Mouse (Mus musculus): ENCODE data around the gene Nploc4. TPM values are rescaled to one million over a fixed set of nuclear protein-coding genes. Genes with fewer than 3 reads are reported as not detected.

The Nploc4 gene
- polyA plus RNA-seq, 1 experiment: 66.9 TPM

DNA sequence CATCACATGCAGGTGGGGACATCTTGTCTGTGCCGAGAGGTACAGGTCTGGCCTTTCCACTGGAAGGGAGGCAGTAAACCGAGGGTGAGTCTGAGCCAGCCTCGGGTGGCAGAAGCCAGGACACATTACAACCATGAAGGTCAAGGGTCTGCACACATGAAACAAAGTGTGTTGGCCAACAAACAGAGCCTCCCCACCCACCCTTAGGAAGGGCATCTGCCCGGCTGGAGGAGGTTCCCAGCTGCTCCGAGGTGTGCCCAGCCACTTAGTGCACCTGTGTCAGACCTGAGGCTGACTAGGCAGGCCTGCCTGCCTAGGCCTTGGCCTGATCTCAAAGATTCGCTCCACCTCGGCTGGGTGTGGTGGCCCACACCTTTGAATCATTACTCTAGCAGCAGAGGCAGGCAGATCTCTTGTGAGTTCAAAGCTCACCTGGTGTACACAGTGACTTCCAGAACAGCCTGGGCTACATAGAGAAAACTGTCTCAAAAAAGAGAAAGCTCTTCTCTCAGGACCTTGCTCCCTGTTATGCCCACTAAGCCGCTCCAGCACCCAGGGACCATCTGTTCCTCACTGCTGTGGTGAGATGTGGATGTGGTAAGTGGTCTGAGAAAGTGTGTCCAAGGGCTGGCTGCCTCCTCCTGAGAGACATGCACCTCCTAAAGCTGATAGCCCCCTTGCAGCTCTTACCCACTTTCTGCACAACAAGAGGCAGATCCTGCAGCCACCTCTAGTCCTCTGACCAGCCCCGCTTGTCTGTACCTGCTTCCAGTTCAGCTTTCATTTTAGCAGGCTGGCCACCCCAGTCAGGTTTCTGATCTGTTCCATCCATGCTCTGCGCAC is 86.0 kb downstream of the Nploc4 start:
- Histone ChIP-seq H3K9ac (ENCODE audit: low read depth, poor library complexity, severe bottlenecking) (peak overlapping the region; percentile 99; the same call in 1 of the 2 replicates), H3K4me1 (ENCODE audit: control insufficient read depth, insufficient read depth, low read length) (peaks cover 2% of the 10 kb centered on the region), H3K36me3 (ENCODE audit: control insufficient read depth, insufficient read depth, low read length, poor library complexity, severe bottlenecking) (peaks cover 8% of the 10 kb centered on the region), H3K27me3 (ENCODE audit: control insufficient read depth, insufficient read depth, low read length, poor library complexity, severe bottlenecking) (no peaks in the 10 kb centered on the region), H3K9me3 (replicated peaks; ENCODE audit: control insufficient read depth, insufficient read depth, low read length, poor library complexity, severe bottlenecking) (no peaks in the 10 kb centered on the region), H3K27ac (ENCODE audit: insufficient read depth, low read length) (peak overlapping the region; percentile 68), H3K4me3 (ENCODE audit: low read depth, low read length) (no peak overlapping the region)
- TF ChIP-seq CTCF (IDR thresholded peaks at IDR 0.05; ENCODE audit: low read depth, low read length) (no peak), POLR2A (IDR thresholded peaks at IDR 0.05; ENCODE audit: insufficient read depth, low read length) (no peak)

DNA sequence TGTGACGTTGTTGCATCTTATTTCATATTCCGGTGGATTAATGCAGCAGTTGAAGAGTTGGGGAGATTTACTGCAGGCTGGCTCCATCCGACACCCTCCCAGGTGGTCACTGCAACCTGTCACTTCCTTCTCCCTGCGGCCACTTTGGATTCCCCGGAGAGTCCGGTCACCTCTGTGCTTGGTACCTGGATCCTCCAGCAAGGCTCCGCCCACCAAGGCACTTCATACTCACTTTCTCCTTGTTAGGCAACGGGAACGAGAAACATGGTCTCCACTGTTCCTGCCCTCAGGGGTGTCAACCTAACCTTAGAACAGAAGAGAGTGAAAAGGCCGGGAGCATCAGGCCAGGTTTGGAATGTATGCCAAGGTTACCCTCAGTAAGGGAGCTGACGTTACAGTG is 86.8 kb downstream of the Nploc4 start:
- Histone ChIP-seq H3K27me3 (ENCODE audit: control insufficient read depth, insufficient read depth, low read length, poor library complexity, severe bottlenecking) (no peaks in the 10 kb centered on the region), H3K9ac (ENCODE audit: low read depth, poor library complexity, severe bottlenecking) (peak overlapping the region; percentile 99), H3K27ac (ENCODE audit: insufficient read depth, low read length) (peak overlapping the region; percentile 68), H3K4me1 (ENCODE audit: control insufficient read depth, insufficient read depth, low read length) (peaks cover 2% of the 10 kb centered on the region), H3K9me3 (replicated peaks; ENCODE audit: control insufficient read depth, insufficient read depth, low read length, poor library complexity, severe bottlenecking) (no peaks in the 10 kb centered on the region), H3K36me3 (ENCODE audit: control insufficient read depth, insufficient read depth, low read length, poor library complexity, severe bottlenecking) (peaks cover 11% of the 10 kb centered on the region), H3K4me3 (ENCODE audit: low read depth, low read length) (peak overlapping the region; percentile 52)
- TF ChIP-seq CTCF (IDR thresholded peaks at IDR 0.05; ENCODE audit: low read depth, low read length): no peak
- TF ChIP-seq POLR2A (IDR thresholded peaks at IDR 0.05; ENCODE audit: insufficient read depth, low read length): no peak
- TF ChIP-seq EP300 (IDR thresholded peaks at IDR 0.05; ENCODE audit: insufficient read depth, low read depth, low read length): no peak

DNA sequence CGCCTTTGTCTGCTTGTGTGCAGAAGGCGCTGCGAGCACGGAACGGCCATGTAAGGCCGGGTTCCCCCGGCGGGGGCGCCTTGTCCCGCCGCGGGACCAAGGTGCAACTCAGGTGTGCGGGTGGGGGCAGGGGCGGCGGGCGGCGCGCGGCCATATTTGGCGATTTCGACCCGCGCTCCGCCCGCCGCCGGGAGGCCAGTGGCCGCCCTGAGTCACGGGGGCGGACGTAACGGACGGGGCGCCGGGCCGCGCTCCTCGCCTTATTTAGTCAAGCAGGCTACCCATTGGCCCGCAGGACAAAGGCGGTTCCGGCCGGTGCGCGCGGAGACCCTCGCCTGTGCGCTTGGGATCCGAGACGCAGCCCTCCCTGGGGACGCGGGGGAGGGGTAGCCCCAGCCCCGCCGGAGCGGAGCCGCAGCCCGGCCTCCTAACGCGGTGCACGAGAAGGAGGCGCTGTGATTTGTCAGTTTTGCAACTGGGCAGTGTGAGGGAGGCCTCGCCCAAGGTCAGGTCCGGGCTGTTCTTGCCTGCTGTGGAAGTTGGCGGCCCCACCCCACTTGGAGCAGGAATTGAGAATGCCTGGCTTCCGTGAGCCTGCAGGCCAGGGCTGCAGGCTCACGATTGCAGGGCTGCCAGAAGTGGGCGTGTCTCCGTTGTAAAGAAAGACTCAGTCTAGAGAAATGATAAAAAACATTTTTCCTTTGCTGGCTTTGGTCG is 87.4 kb downstream of the Nploc4 start:
- Histone ChIP-seq H3K27ac (ENCODE audit: insufficient read depth, low read length) (peak overlapping the region; percentile 85), H3K27me3 (ENCODE audit: control insufficient read depth, insufficient read depth, low read length, poor library complexity, severe bottlenecking) (no peaks in the 10 kb centered on the region), H3K9me3 (replicated peaks; ENCODE audit: control insufficient read depth, insufficient read depth, low read length, poor library complexity, severe bottlenecking) (no peaks in the 10 kb centered on the region), H3K4me3 (ENCODE audit: low read depth, low read length) (peak overlapping the region; percentile 74), H3K9ac (ENCODE audit: low read depth, poor library complexity, severe bottlenecking) (peak overlapping the region; percentile 99), H3K4me1 (ENCODE audit: control insufficient read depth, insufficient read depth, low read length) (peaks cover 2% of the 10 kb centered on the region), H3K36me3 (ENCODE audit: control insufficient read depth, insufficient read depth, low read length, poor library complexity, severe bottlenecking) (peaks cover 14% of the 10 kb centered on the region)
- TF ChIP-seq EP300 (IDR thresholded peaks at IDR 0.05; ENCODE audit: insufficient read depth, low read depth, low read length) (0 out of 2 replicates have a peak, but pooled peaks have one; percentile 20), POLR2A (IDR thresholded peaks at IDR 0.05; ENCODE audit: insufficient read depth, low read length) (no peak)

DNA sequence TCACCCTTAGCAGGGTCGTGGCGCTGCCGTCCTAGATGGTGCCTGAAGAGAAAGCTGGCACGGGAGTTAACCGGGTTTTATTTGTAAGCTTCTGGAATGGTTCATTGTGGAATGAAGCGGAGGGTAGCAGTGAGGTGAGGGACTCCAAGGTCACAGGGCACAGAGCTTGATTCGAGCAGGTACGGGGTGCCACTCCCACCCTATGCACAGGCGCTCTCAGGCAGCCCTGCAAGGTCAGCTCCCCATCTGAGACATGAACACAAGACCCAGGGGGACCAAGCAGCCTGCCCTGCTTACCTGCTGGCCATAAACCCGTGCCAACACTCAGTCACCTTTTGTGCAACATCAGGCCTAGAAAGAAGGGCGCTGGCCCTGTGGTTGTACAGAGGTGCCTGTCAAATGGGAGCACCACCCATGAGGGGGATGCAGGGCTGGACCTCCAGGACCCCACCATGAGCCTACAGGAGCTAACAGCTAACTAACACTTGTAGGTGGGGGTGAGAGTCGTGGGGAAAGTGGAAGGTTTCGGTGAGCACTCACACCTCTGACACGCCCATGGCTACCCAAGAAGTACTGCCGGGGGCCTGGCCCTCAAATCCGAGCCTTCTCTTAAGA is 88.0 kb downstream of the Nploc4 start:
- Histone ChIP-seq H3K9me3 (replicated peaks; ENCODE audit: control insufficient read depth, insufficient read depth, low read length, poor library complexity, severe bottlenecking) (no peaks in the 10 kb centered on the region), H3K27ac (ENCODE audit: insufficient read depth, low read length) (peak overlapping the region; percentile 85), H3K27me3 (ENCODE audit: control insufficient read depth, insufficient read depth, low read length, poor library complexity, severe bottlenecking) (no peaks in the 10 kb centered on the region), H3K9ac (ENCODE audit: low read depth, poor library complexity, severe bottlenecking) (peak overlapping the region; percentile 99), H3K4me3 (ENCODE audit: low read depth, low read length) (peak overlapping the region; percentile 74), H3K4me1 (ENCODE audit: control insufficient read depth, insufficient read depth, low read length) (peaks cover 2% of the 10 kb centered on the region), H3K36me3 (ENCODE audit: control insufficient read depth, insufficient read depth, low read length, poor library complexity, severe bottlenecking) (peaks cover 19% of the 10 kb centered on the region)
- TF ChIP-seq CTCF (IDR thresholded peaks at IDR 0.05; ENCODE audit: low read depth, low read length) (no peak), EP300 (IDR thresholded peaks at IDR 0.05; ENCODE audit: insufficient read depth, low read depth, low read length) (no peak), POLR2A (IDR thresholded peaks at IDR 0.05; ENCODE audit: insufficient read depth, low read length) (no peak)

DNA sequence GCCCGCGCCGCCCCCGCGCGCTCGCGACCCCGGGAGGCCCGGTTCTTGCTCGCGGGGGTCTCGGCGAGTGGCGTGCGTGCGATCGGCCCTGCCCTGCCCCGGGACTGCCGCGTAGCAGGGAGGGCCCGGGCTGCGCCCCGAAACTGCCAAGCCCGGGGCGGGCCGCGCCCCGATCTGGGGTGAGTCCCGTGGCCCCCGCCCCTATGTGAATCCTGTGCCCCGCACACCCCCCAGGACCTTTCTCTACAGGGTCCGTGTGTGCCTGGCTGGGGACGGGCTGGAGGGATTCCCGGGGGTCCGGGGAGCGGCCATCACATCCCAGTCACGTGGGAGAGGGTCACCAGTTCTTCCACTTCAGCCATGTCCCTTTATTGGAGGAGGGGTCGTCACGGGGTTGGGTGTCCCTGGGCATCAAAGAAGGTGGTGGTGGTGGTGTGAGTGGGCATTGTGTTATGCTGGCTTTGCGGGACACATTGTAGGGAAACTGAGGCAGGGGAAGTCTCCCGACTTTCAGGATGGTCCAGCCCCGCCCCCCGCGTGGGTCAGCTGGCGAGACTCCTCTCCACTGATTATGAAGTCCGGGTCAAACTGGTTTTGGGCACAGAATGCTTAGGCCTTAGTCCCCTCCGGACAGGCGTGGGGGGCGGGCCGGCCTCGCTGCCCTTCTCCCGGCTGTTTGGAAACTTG is 88.7 kb downstream of the Nploc4 start:
- H3K4me3 ChIP-seq (ENCODE audit: low read depth, low read length): peak overlapping the region; percentile 74
- peak overlapping the region; percentile 85 for H3K27ac ChIP-seq (ENCODE audit: insufficient read depth, low read length)
- H3K9me3 ChIP-seq (replicated peaks; ENCODE audit: control insufficient read depth, insufficient read depth, low read length, poor library complexity, severe bottlenecking): no peaks in the 10 kb centered on the region
- TF ChIP-seq EP300 (IDR thresholded peaks at IDR 0.05; ENCODE audit: insufficient read depth, low read depth, low read length) (no peak), CTCF (IDR thresholded peaks at IDR 0.05; ENCODE audit: low read depth, low read length) (no peak), POLR2A (IDR thresholded peaks at IDR 0.05; ENCODE audit: insufficient read depth, low read length) (no peak)
- H3K36me3 ChIP-seq (ENCODE audit: control insufficient read depth, insufficient read depth, low read length, poor library complexity, severe bottlenecking): peaks cover 21% of the 10 kb centered on the region
- H3K27me3 ChIP-seq (ENCODE audit: control insufficient read depth, insufficient read depth, low read length, poor library complexity, severe bottlenecking): no peaks in the 10 kb centered on the region
- peak overlapping the region; percentile 99 for H3K9ac ChIP-seq (ENCODE audit: low read depth, poor library complexity, severe bottlenecking)
- peaks cover 2% of the 10 kb centered on the region for H3K4me1 ChIP-seq (ENCODE audit: control insufficient read depth, insufficient read depth, low read length)
